Mouse (Mus musculus) heart, adult 2 months (tissue): ENCODE data around the gene Krt9.

Experiments
- CTCF ChIP-seq: fragments of 200-600 bp; IDR thresholded peaks from 2 replicates; pipeline ENCODE4 v1.8.1; 2022; ENCODE audit warnings: antibody characterized with exemption, mild to moderate bottlenecking, moderate library complexity
- POLR2A ChIP-seq: fragments of 200-500 bp; IDR thresholded peaks from 2 replicates; pipeline ENCODE4 v1.6.1; 2011; ENCODE audit warnings: mild to moderate bottlenecking, low read depth, low read length, control low read depth; ENCODE audit not compliant: insufficient read depth

- TF ChIP-seq CTCF (no peak), POLR2A (no peak)
Observed at GRCm38 (mm10) chr11:100137693-100138092, 55.4 kb downstream of the Krt9 start.
